Mouse (Mus musculus): ENCODE data around the gene Elavl3.
A peak's percentile ranks its signal among the peaks of the same experiment; 100 is the strongest.

The Elavl3 gene

GRCm38 (mm10) chr9:22058011-22058424 is 6.2 kb upstream of the Elavl3 start:
- peak; percentile 66 for DNase-seq (ENCODE audit: low read depth, low spot score)

GRCm38 (mm10) chr9:22057031-22057517 is 5.3 kb upstream of the Elavl3 start:
- no peak for DNase-seq (ENCODE audit: low read depth, low spot score)

GRCm38 (mm10) chr9:22056303-22056910 is 4.6 kb upstream of the Elavl3 start:
- DNase-seq (ENCODE audit: low read depth, low spot score), result no peak

GRCm38 (mm10) chr9:22055713-22056112 is 3.9 kb upstream of the Elavl3 start:
- no peak for DNase-seq (ENCODE audit: low read depth, low spot score)

- peak; percentile 96 for DNase-seq (ENCODE audit: low read depth, low spot score)
These were observed 2.7 kb upstream of the Elavl3 start for GRCm38 (mm10) chr9:22054411-22055076.

- DNase-seq (ENCODE audit: low read depth, low spot score), result no peak
These were observed 1.8 kb upstream of the Elavl3 start for GRCm38 (mm10) chr9:22053657-22054056.

- peak; percentile 69 for DNase-seq (ENCODE audit: low read depth, low spot score)
These were observed 464 bp downstream of the Elavl3 start for GRCm38 (mm10) chr9:22051161-22051957.

GRCm38 (mm10) chr9:22050351-22050889 is 1.4 kb downstream of the Elavl3 start:
- peak; percentile 84 for DNase-seq (ENCODE audit: low read depth, low spot score)

- DNase-seq (ENCODE audit: low read depth, low spot score), result peak; percentile 77
These were observed 2.0 kb downstream of the Elavl3 start for GRCm38 (mm10) chr9:22049721-22050270.

GRCm38 (mm10) chr9:22049315-22049714 is 2.5 kb downstream of the Elavl3 start:
- peak; percentile 49 for DNase-seq (ENCODE audit: low read depth, low spot score)

- peak; percentile 68 for DNase-seq (ENCODE audit: low read depth, low spot score)
These were observed 4.5 kb downstream of the Elavl3 start for GRCm38 (mm10) chr9:22047329-22047728.

- no peak for DNase-seq (ENCODE audit: low read depth, low spot score)
These were observed 10.0 kb downstream of the Elavl3 start for GRCm38 (mm10) chr9:22041832-22042231.

GRCm38 (mm10) chr9:22037826-22038225 is 14.0 kb downstream of the Elavl3 start:
- DNase-seq (ENCODE audit: low read depth, low spot score), result no peak

- no peak for DNase-seq (ENCODE audit: low read depth, low spot score)
These were observed 16.4 kb downstream of the Elavl3 start for GRCm38 (mm10) chr9:22035300-22036044.

- DNase-seq (ENCODE audit: low read depth, low spot score), result peak; percentile 74
These were observed 21.4 kb downstream of the Elavl3 start for GRCm38 (mm10) chr9:22030386-22030785.

- DNase-seq (ENCODE audit: low read depth, low spot score), result no peak
These were observed 23.4 kb downstream of the Elavl3 start for GRCm38 (mm10) chr9:22028467-22028866.

- DNase-seq (ENCODE audit: low read depth, low spot score), result peak; percentile 86
These were observed 27.2 kb downstream of the Elavl3 start for GRCm38 (mm10) chr9:22024592-22024991.

GRCm38 (mm10) chr9:22017208-22017825 is 34.5 kb downstream of the Elavl3 start:
- peak; percentile 88 for DNase-seq (ENCODE audit: low read depth, low spot score)

GRCm38 (mm10) chr9:22016245-22016644 is 35.6 kb downstream of the Elavl3 start:
- no peak for DNase-seq (ENCODE audit: low read depth, low spot score)

- no peak for DNase-seq (ENCODE audit: low read depth, low spot score)
These were observed 39.1 kb downstream of the Elavl3 start for GRCm38 (mm10) chr9:22012731-22013130.

- DNase-seq (ENCODE audit: low read depth, low spot score), result no peak
These were observed 40.8 kb downstream of the Elavl3 start for GRCm38 (mm10) chr9:22011055-22011454.
